Mouse (Mus musculus): ENCODE data around the gene Gm5447.

DNA sequence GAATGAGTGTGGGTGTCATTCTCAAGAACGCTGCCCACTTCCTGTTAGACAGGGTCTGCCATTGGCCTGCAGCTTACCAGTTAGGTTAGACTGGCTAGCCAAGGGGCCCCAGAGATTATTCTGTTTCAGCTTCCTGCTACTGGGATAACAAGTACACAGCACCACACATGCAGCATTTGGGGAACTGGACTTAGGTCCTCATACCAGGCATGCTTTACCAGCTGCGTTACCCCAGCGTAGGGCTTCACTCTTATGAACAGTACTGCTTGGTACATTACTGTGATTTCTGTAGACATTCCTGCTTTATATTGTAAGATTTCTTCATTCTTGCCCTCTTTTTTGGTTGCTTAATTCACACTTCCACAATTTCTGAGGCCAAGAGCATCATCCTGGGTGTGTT is 43.5 kb downstream of the Gm5447 start:
- TF ChIP-seq CTCF (IDR thresholded peaks at IDR 0.05 in 2 of 3, conservative IDR thresholded peaks at IDR 0.05 in 1 of 3; ENCODE audit: control insufficient read depth in 1 of 3, insufficient read depth in 1 of 3, low read depth in 2 of 3, low read length in 3 of 3, poor library complexity in 1 of 3, severe bottlenecking in 1 of 3), result no peak
- no peak for TF ChIP-seq EP300 (IDR thresholded peaks at IDR 0.05; ENCODE audit: low read depth in 1 of 2, low read length in 2 of 2)
- TF ChIP-seq SMC3 (IDR thresholded peaks at IDR 0.05; ENCODE audit: low read depth, low read length), result no peak
- no peak for TF ChIP-seq TBP (IDR thresholded peaks at IDR 0.05; ENCODE audit: low read depth, low read length)
- no peak for TF ChIP-seq MYC (IDR thresholded peaks at IDR 0.05; ENCODE audit: low read depth, low read length)
- no peak for TF ChIP-seq SIN3A (IDR thresholded peaks at IDR 0.05; ENCODE audit: low read length)

All from MEL (cell line).